Mouse (Mus musculus): ENCODE measurements around the gene Aida.
"Not testable (repeated sequence)": the region's sequence is repeated elsewhere in the genome, so short reads cannot be mapped to it uniquely, and the experiment has no call there.

Gene Aida

GRCm38 (mm10) chr1:183296465-183296864 is at the start of gene Aida:
Gene Aida, plus strand, starts transcription at chr1:183296590.
- no peak for DNase-seq (ENCODE audit: low spot score in 2 of 2)

- DNase-seq (ENCODE audit: low spot score in 2 of 2): no peak
Observed at GRCm38 (mm10) chr1:183248144-183248543, 48.2 kb upstream of the Aida start.

GRCm38 (mm10) chr1:183250612-183251011 is 45.8 kb upstream of the Aida start:
- DNase-seq (ENCODE audit: low spot score in 2 of 2): no peak

- no peak for DNase-seq (ENCODE audit: low spot score in 2 of 2)
Observed at GRCm38 (mm10) chr1:183251818-183252217, 44.6 kb upstream of the Aida start.

- no peak for DNase-seq (ENCODE audit: low spot score in 2 of 2)
Observed at GRCm38 (mm10) chr1:183252574-183252973, 43.8 kb upstream of the Aida start.

GRCm38 (mm10) chr1:183264145-183265008 is 32.0 kb upstream of the Aida start:
- DNase-seq (ENCODE audit: low spot score in 2 of 2): no peak

- no peak for DNase-seq (ENCODE audit: low spot score in 2 of 2)
Observed at GRCm38 (mm10) chr1:183265921-183266467, 30.4 kb upstream of the Aida start.

GRCm38 (mm10) chr1:183267666-183268065 is 28.7 kb upstream of the Aida start:
- DNase-seq (ENCODE audit: low spot score in 2 of 2): no peak

GRCm38 (mm10) chr1:183272867-183273818 is 23.2 kb upstream of the Aida start:
- no peak for DNase-seq (ENCODE audit: low spot score in 2 of 2)

- DNase-seq (ENCODE audit: low spot score in 2 of 2): no peak
Observed at GRCm38 (mm10) chr1:183274385-183274784, 22.0 kb upstream of the Aida start.

GRCm38 (mm10) chr1:183275763-183276162 is 20.6 kb upstream of the Aida start:
- no peak for DNase-seq (ENCODE audit: low spot score in 2 of 2)

- DNase-seq (ENCODE audit: low spot score in 2 of 2): no peak
Observed at GRCm38 (mm10) chr1:183288351-183288750, 8.0 kb upstream of the Aida start.

GRCm38 (mm10) chr1:183289576-183289975 is 6.8 kb upstream of the Aida start:
- DNase-seq (ENCODE audit: low spot score in 2 of 2): no peak

- peak; percentile 94 to 95 for DNase-seq (ENCODE audit: low spot score in 2 of 2)
Observed at GRCm38 (mm10) chr1:183296877-183297383, 540 bp downstream of the Aida start, which contains the start of gene Brox. Gene Brox, minus strand, starts transcription at chr1:183297269.

GRCm38 (mm10) chr1:183297473-183297885 is 1.1 kb downstream of the Aida start:
- peak; percentile 38 to 42 for DNase-seq (ENCODE audit: low spot score in 2 of 2)

GRCm38 (mm10) chr1:183297886-183298489 is 1.6 kb downstream of the Aida start:
- DNase-seq (ENCODE audit: low spot score in 2 of 2): peak; percentile 12 to 37

GRCm38 (mm10) chr1:183299161-183299560 is 2.8 kb downstream of the Aida start:
- peak; percentile 93 to 100 for DNase-seq (ENCODE audit: low spot score in 2 of 2)

GRCm38 (mm10) chr1:183307555-183307954 is 11.2 kb downstream of the Aida start:
- no peak for DNase-seq (ENCODE audit: low spot score in 2 of 2)

GRCm38 (mm10) chr1:183308476-183308875 is 12.1 kb downstream of the Aida start:
- no peak for DNase-seq (ENCODE audit: low spot score in 2 of 2)

GRCm38 (mm10) chr1:183309601-183310000 is 13.2 kb downstream of the Aida start:
- DNase-seq (ENCODE audit: low spot score in 2 of 2): not testable (repeated sequence)

- DNase-seq (ENCODE audit: low spot score in 2 of 2): no peak
Observed at GRCm38 (mm10) chr1:183312076-183312475, 15.7 kb downstream of the Aida start.
